In genomic region chr16:37688181-37688580, GRCm38 (mm10) we compare ENCODE assay signal across 9 mouse cellular contexts. TPM values are rescaled to one million over a fixed set of nuclear protein-coding genes. Genes with fewer than 3 reads are reported as not detected.
A peak's percentile ranks its signal among the peaks of the same experiment; 100 is the strongest.
DNase-seq lines count a peak whose midpoint lies in the region; ATAC-seq lines count a peak whose summit lies in the region.
"Had no signal": no experiment of that assay in that cellular context is flagged by ENCODE, and none has a peak within 500 bp of the region (broad histone marks: within the 10 kb centered on the region; RNA-seq: fewer than 3 reads in every experiment).

No protein-coding gene starts in this region.

- ATAC-seq in CD4-positive, CD25-positive, alpha-beta regulatory T cell, adult 4 months, result no peak
- peak; percentile 32; the same call in 1 of the 2 replicates for ATAC-seq in megakaryocyte progenitor cell, adult 5-6 weeks (replicated peaks; ENCODE audit: poor library complexity)

- DNase-seq in CD4-positive, CD25-positive, alpha-beta regulatory T cell, adult 2 months (ENCODE audit: low read depth, low spot score), result peak; percentile 46
- DNase-seq in kidney, postnatal 10 days, result peak; percentile 36
- DNase-seq in kidney, adult 18-20 months, result no peak
- DNase-seq in NIH3T3 (ENCODE audit: low read depth), result peak; percentile 41
- no peak for DNase-seq in Muller cell, postnatal 12 days (ENCODE audit: inconsistent ontology term)
- DNase-seq in right cerebral cortex, postnatal 4 days, result no peak
- DNase-seq: gastrocnemius, postnatal 36 days had no signal

RNA-seq across cellular contexts. Expression of gene Ndufb4, which starts 33.9 kb away (rescaled TPM):
- 10 to 100 TPM; 49.1 to 64.4 TPM for polyA plus RNA-seq in CD4-positive, CD25-positive, alpha-beta regulatory T cell, adult 4 months (2017; shearing (Covaris generic))
- 29.7 and 53.1 TPM in 2 replicates for total RNA-seq in megakaryocyte progenitor cell, adult 5-6 weeks (2015)
- 13.1 and 26.8 TPM in 2 replicates for total RNA-seq in megakaryocyte progenitor cell, adult 5-6 weeks (2017)

Comparison
In these comparisons a context has a peak if more than half of its experiments do, and no peak if none do; other contexts are left out.
1. DNase-seq: peak in CD4-positive, CD25-positive, alpha-beta regulatory T cell, adult 2 months (single experiment), kidney, postnatal 10 days (single experiment) and NIH3T3 (single experiment); none in kidney, adult 18-20 months (single experiment), Muller cell, postnatal 12 days (single experiment) and right cerebral cortex, postnatal 4 days (single experiment).